Mouse (Mus musculus): Measurements from ENCODE around the gene Mpp1. TPM values are rescaled to one million over a fixed set of nuclear protein-coding genes. Genes with fewer than 3 reads are reported as not detected.
A peak's percentile ranks its signal among the peaks of the same experiment; 100 is the strongest.

Mpp1 gene
- polyA plus RNA-seq, 1 experiment = 126 TPM

DNA sequence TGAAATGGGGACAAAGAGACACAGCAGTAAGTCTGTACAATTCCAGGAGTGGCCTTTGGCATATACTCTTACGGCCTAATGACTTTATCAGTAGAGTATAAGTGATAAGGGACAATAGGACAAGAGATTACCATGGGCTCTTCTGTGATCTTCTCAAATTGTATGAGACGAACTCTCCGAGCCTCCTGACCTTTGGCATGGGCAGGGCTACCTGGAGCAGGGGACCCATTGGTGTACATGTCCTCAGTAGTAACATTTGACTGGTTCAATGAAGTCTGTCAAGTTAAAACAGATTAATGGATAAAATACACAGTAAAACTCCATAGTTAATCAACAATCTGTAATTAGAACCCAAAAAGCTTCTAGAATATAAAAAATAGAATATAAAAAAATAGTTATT is 5.2 kb downstream of the Mpp1 start:
- 99% methylated on average over 3 of the region's 3 CpGs for WGBS
- DNase-seq = no peak
- H3K27ac ChIP-seq (ENCODE audit: control insufficient read depth, insufficient read depth, low read length) = no peak overlapping the region
- H3K4me3 ChIP-seq (ENCODE audit: control insufficient read depth, insufficient read depth, low read length) = no peak overlapping the region
- H3K4me1 ChIP-seq (replicated peaks; ENCODE audit: control insufficient read depth, insufficient read depth, low read length) = no peaks in the 10 kb centered on the region
- no peaks in the 10 kb centered on the region for H3K27me3 ChIP-seq (ENCODE audit: control insufficient read depth, insufficient read depth, low read length)
- TF ChIP-seq POLR2A (IDR thresholded peaks at IDR 0.05; ENCODE audit: control insufficient read depth, extremely low read depth, insufficient read depth, low read length, poor library complexity) (no peak), CTCF (IDR thresholded peaks at IDR 0.05; ENCODE audit: borderline replicate concordance, control insufficient read depth, extremely low read depth, insufficient read depth, low read length, poor library complexity) (no peak)
- H3K36me3 ChIP-seq (ENCODE audit: control insufficient read depth, insufficient read depth, low read length) = peaks cover 11% of the 10 kb centered on the region; the same call in 1 of the 2 replicates

DNA sequence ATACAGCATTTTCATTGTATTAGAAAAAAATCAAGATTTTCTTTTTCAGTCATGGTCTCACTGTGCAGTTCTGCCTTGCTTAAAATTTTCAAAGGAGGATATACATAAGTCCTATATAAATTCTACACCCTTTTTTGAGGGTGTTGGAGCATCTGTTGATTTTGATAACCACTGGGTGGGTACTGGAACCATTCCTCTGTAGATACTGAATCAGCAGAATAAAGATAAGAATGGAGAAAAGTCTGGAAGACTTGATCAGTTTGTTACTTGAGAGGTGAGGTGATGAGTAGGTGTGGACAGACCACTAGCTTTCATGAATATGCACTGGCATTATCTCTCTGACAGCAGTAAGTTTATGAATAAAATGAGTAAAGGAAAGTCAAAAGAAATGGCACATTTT is 15.3 kb downstream of the Mpp1 start:
- Histone ChIP-seq H3K27ac (ENCODE audit: control insufficient read depth, insufficient read depth, low read length) (no peak overlapping the region), H3K4me1 (replicated peaks; ENCODE audit: control insufficient read depth, insufficient read depth, low read length) (no peaks in the 10 kb centered on the region), H3K27me3 (ENCODE audit: control insufficient read depth, insufficient read depth, low read length) (no peaks in the 10 kb centered on the region), H3K36me3 (ENCODE audit: control insufficient read depth, insufficient read depth, low read length) (peaks cover 39% of the 10 kb centered on the region), H3K4me3 (ENCODE audit: control insufficient read depth, insufficient read depth, low read length) (no peak overlapping the region)
- TF ChIP-seq CTCF (IDR thresholded peaks at IDR 0.05; ENCODE audit: borderline replicate concordance, control insufficient read depth, extremely low read depth, insufficient read depth, low read length, poor library complexity) = no peak
- no peak for TF ChIP-seq POLR2A (IDR thresholded peaks at IDR 0.05; ENCODE audit: control insufficient read depth, extremely low read depth, insufficient read depth, low read length, poor library complexity)
- DNase-seq = no peak

DNA sequence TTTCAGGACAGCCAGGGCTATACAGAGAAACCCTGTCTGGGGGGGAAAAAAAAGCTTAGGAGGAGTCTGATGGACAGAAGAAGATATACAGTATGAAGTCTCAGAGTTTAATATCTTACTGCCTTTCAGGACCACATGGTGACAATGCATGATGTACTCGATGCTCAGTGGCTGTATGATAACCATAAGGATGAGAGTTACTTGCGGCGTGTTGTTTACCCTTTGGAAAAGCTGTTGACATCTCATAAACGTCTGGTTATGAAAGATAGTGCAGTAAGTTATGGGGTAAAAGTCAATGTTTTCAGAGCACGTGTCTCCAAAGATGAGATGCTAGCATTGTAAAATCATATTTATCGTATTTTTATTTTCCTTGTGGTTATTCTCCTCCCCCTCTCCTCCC is 28.5 kb downstream of the Mpp1 start:
- Histone ChIP-seq H3K4me1 (replicated peaks; ENCODE audit: control insufficient read depth, insufficient read depth, low read length) (no peaks in the 10 kb centered on the region), H3K27me3 (ENCODE audit: control insufficient read depth, insufficient read depth, low read length) (no peaks in the 10 kb centered on the region), H3K4me3 (ENCODE audit: control insufficient read depth, insufficient read depth, low read length) (no peak overlapping the region), H3K27ac (ENCODE audit: control insufficient read depth, insufficient read depth, low read length) (no peak overlapping the region), H3K36me3 (ENCODE audit: control insufficient read depth, insufficient read depth, low read length) (peaks cover 45% of the 10 kb centered on the region)
- TF ChIP-seq CTCF (IDR thresholded peaks at IDR 0.05; ENCODE audit: borderline replicate concordance, control insufficient read depth, extremely low read depth, insufficient read depth, low read length, poor library complexity) = no peak
- no peak for TF ChIP-seq POLR2A (IDR thresholded peaks at IDR 0.05; ENCODE audit: control insufficient read depth, extremely low read depth, insufficient read depth, low read length, poor library complexity)
- DNase-seq = no peak
- WGBS = 97% methylated on average over 6 of the region's 6 CpGs

DNA sequence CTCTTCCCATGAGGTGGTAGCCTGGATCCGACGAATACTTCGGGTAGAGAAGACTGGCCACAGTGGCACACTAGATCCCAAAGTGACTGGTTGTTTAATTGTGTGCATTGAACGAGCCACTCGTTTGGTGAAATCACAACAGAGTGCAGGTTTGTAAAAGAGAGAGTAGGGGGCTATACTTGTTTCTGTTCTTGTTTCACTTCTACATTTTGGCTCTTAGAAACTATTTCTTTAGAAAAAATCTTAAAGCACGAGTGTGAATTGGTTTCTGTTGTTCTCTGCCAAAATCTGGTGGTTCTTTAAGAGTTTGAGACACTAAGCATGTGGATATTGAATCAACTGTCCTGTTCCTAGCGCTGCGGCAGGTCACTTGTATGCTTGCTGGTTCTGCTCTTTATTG is 32.0 kb downstream of the Mpp1 start:
- no peak for TF ChIP-seq CTCF (IDR thresholded peaks at IDR 0.05; ENCODE audit: borderline replicate concordance, control insufficient read depth, extremely low read depth, insufficient read depth, low read length, poor library complexity)
- no peak for TF ChIP-seq POLR2A (IDR thresholded peaks at IDR 0.05; ENCODE audit: control insufficient read depth, extremely low read depth, insufficient read depth, low read length, poor library complexity)
- no peak overlapping the region for H3K27ac ChIP-seq (ENCODE audit: control insufficient read depth, insufficient read depth, low read length)
- 92% methylated on average over 8 of the region's 8 CpGs for WGBS
- H3K4me1 ChIP-seq (replicated peaks; ENCODE audit: control insufficient read depth, insufficient read depth, low read length) = no peaks in the 10 kb centered on the region
- DNase-seq = no peak
- no peak overlapping the region for H3K4me3 ChIP-seq (ENCODE audit: control insufficient read depth, insufficient read depth, low read length)
- H3K27me3 ChIP-seq (ENCODE audit: control insufficient read depth, insufficient read depth, low read length) = no peaks in the 10 kb centered on the region
- peaks cover 19% of the 10 kb centered on the region; the same call in 1 of the 2 replicates for H3K36me3 ChIP-seq (ENCODE audit: control insufficient read depth, insufficient read depth, low read length)

DNA sequence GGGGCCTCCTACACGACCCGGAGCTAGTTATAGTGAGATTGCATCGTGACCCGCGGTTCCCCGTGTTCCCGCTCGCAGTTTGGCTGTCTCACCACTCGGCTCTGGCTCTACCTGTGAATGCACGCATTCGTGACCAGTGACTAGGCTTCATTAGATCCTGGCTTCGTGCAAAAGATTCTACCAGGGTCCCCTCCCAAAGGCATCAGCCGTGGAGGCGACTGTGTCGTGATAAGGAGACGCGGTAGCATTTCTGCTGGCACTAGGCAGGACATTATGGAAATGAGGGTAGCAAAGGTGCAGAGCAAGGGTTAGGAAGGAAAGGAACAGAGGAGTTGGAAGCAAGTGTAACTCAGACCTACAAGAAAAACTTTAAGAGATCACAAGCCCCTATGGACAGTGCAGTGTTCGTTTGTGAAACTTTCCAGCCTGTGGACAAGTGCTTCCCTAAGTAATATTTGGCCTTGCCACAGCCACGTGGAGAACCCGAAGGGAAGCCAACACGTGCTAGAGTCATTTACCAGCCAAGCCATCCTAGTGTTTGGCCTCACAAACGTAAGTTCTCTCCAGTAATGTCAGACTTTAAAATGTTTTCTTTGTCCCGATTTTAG is 34.5 kb downstream of the Mpp1 start:
- no peak for DNase-seq
- H3K27me3 ChIP-seq (ENCODE audit: control insufficient read depth, insufficient read depth, low read length) = no peaks in the 10 kb centered on the region
- TF ChIP-seq CTCF (IDR thresholded peaks at IDR 0.05; ENCODE audit: borderline replicate concordance, control insufficient read depth, extremely low read depth, insufficient read depth, low read length, poor library complexity) (no peak), POLR2A (IDR thresholded peaks at IDR 0.05; ENCODE audit: control insufficient read depth, extremely low read depth, insufficient read depth, low read length, poor library complexity) (no peak)
- peaks cover 13% of the 10 kb centered on the region; the same call in 1 of the 2 replicates for H3K36me3 ChIP-seq (ENCODE audit: control insufficient read depth, insufficient read depth, low read length)
- peak overlapping the region; percentile 28 for H3K27ac ChIP-seq (ENCODE audit: control insufficient read depth, insufficient read depth, low read length)
- H3K4me1 ChIP-seq (replicated peaks; ENCODE audit: control insufficient read depth, insufficient read depth, low read length) = no peaks in the 10 kb centered on the region
- 2% methylated on average over 23 of the region's 23 CpGs for WGBS
- peak overlapping the region; percentile 82 for H3K4me3 ChIP-seq (ENCODE audit: control insufficient read depth, insufficient read depth, low read length)

DNA sequence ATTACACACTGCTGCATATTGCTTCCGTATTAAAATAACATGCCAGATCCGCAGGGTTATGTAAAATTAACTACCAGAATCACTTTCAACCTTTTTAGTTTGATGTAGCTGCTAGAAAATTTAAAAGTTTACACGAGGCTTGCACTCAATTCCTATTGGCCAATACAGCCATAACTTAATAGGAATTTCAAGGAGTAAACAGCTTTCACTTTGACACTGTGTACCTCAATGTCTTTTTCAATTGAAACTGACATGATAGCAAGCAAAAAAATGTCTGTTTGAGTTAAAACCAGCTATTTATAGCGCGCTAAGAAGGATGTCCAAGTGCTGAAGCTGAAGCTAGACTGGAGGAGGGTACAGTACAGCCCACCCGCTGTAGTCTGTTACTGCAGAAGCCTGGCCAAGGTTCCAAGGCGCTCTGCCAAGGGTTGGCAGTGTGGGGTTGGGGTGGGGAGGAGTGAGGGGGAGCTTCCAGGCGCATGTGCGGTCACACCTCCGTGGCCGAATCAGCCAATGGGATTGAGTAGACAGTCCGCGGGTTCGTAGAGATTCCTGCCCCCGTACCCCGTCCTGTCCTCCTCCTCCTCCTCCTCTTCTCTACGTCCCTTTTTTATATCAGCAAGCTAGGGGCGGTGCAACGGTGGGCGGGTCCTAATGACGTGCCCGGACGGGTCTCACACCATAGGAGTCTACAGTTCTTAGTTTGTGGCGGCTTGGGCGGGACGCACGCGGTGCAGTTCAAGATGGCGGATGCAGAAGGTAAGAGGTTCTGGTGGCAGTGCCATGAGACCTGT is 35.2 kb downstream of the Mpp1 start, which contains the start of gene Dkc1:
Gene Dkc1 (plus strand): TSS at position 486 of the 794 bp plus-strand sequence.
- Histone ChIP-seq H3K4me3 (ENCODE audit: control insufficient read depth, insufficient read depth, low read length) (peak within 1 kb of the TSS; percentile 82), H3K27ac (ENCODE audit: control insufficient read depth, insufficient read depth, low read length) (peak within 1 kb of the TSS; percentile 28), H3K4me1 (replicated peaks; ENCODE audit: control insufficient read depth, insufficient read depth, low read length) (no peaks in the 10 kb centered on the region), H3K27me3 (ENCODE audit: control insufficient read depth, insufficient read depth, low read length) (no peaks in the 10 kb centered on the region), H3K36me3 (ENCODE audit: control insufficient read depth, insufficient read depth, low read length) (peaks cover 13% of the 10 kb centered on the region; the same call in 1 of the 2 replicates)
- DNase-seq = peak; percentile 91
- WGBS = 1% methylated on average over 28 of the region's 29 CpGs
- TF ChIP-seq CTCF (IDR thresholded peaks at IDR 0.05; ENCODE audit: borderline replicate concordance, control insufficient read depth, extremely low read depth, insufficient read depth, low read length, poor library complexity) (no peak), POLR2A (IDR thresholded peaks at IDR 0.05; ENCODE audit: control insufficient read depth, extremely low read depth, insufficient read depth, low read length, poor library complexity) (peak; percentile 58)
